Mouse (Mus musculus) ES-E14 (cell line): Measurements from ENCODE around the gene Mrps10.

ENCODE experiments used
- CHD2 ChIP-seq: IDR thresholded peaks from 2 replicates; pipeline ENCODE4 v1.6.1; 2014; ENCODE audit warnings: mild to moderate bottlenecking, low read depth, low read length, inconsistent platforms
- HCFC1 ChIP-seq: IDR thresholded peaks from 2 replicates; pipeline ENCODE4 v1.6.1; 2012; ENCODE audit warnings: low read length, inconsistent platforms, borderline replicate concordance; ENCODE audit not compliant: insufficient read depth
- MAFK ChIP-seq: IDR thresholded peaks from 2 replicates; pipeline ENCODE4 v1.6.1; 2014; ENCODE audit warnings: mild to moderate bottlenecking, low read depth, low read length, inconsistent platforms; ENCODE audit not compliant: insufficient read depth
- ZC3H11A ChIP-seq: IDR thresholded peaks from 2 replicates; pipeline ENCODE4 v1.6.1; 2012; ENCODE audit warnings: low read depth, mild to moderate bottlenecking, inconsistent platforms, low read length, borderline replicate concordance
- ZNF384 ChIP-seq: IDR thresholded peaks from 2 replicates; pipeline ENCODE4 v1.6.1; 2012; ENCODE audit warnings: low read depth, low read length, inconsistent platforms

DNA sequence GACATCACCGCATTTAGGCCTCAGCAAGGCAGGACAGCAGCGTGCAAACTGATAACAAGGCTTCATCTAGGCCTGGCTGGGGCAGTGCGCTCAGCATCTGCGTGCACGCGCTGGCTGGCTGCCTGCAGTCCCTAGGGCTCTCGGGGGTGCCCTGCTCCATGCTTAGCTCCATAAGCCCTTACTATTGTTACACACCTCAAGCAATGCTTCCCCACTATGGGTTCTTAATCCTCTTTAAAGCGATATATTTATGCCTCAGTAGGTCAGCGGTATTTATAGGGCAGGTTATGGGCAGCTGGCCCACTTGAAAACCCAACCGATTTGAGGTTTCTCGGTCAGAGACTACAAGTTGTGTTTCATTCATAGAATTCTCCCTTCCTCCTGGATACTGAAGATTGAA lies 13.2 kb downstream of the Mrps10 start:
- TF ChIP-seq CHD2 = no peak
- TF ChIP-seq MAFK = no peak
- TF ChIP-seq ZC3H11A = no peak
- TF ChIP-seq HCFC1 = no peak
- no peak for TF ChIP-seq ZNF384
